Mouse (Mus musculus) intestine, embryonic 14.5 days (tissue): ENCODE results near the gene Rps2. TPM values are rescaled to one million over a fixed set of nuclear protein-coding genes. Genes with fewer than 3 reads are reported as not detected.

ENCODE experiments used
- ATAC-seq: fragments of 200-750 bp; cut with Nextera tagmentation; replicated peaks from 2 replicates; pipeline ENCODE4 v1.8.0; 2017; ENCODE audit warnings: low read depth, moderate number of reproducible peaks, moderate TSS enrichment, moderate library complexity; ENCODE audit not compliant: low FRiP score, low TSS enrichment
- DNase-seq: peaks from one replicate; pipeline ENCODE4 v3.0.0-alpha.2; 2018; ENCODE audit warnings: low spot score
- H3K27ac ChIP-seq: fragments of 300-500 bp; sonication (generic); 2 replicates; pipeline ENCODE4 v1.5.1; 2014; ENCODE audit warnings: low read depth, mild to moderate bottlenecking, control low read depth
- H3K27me3 ChIP-seq: fragments of 300-500 bp; sonication (generic); replicated peaks from 2 replicates; pipeline ENCODE4 v1.6.1; 2014; ENCODE audit warnings: low read length, control low read depth; ENCODE audit not compliant: control insufficient read depth, insufficient read depth
- H3K36me3 ChIP-seq: fragments of 300-500 bp; sonication (generic); 2 replicates; pipeline ENCODE4 v1.6.1; 2014; ENCODE audit warnings: low read length, control low read depth; ENCODE audit not compliant: control insufficient read depth, insufficient read depth
- H3K4me1 ChIP-seq: fragments of 300-500 bp; sonication (generic); replicated peaks from 2 replicates; pipeline ENCODE4 v1.6.1; 2014; ENCODE audit warnings: low read length, control low read depth, mixed read lengths; ENCODE audit not compliant: control insufficient read depth, insufficient read depth
- H3K4me2 ChIP-seq: fragments of 300-500 bp; sonication (generic); 2 replicates; pipeline ENCODE4 v1.6.1; 2014; ENCODE audit warnings: low read length
- H3K4me3 ChIP-seq: fragments of 300-500 bp; sonication (generic); 2 replicates; pipeline ENCODE4 v1.5.1; 2014; ENCODE audit warnings: low read depth, low read length, control low read depth, mixed read lengths
- H3K9ac ChIP-seq: fragments of 300-500 bp; sonication (generic); 2 replicates; pipeline ENCODE4 v1.6.1; 2014; ENCODE audit warnings: mild to moderate bottlenecking, low read length
- H3K9me3 ChIP-seq: fragments of 300-500 bp; sonication (generic); 2 replicates; pipeline ENCODE4 v1.6.1; 2016; ENCODE audit warnings: low read length, control low read depth; ENCODE audit not compliant: control insufficient read depth
- WGBS: fragments of 180-500 bp; shearing (Covaris S2); extraction: QIAGEN DNeasy Blood & Tissue Kit; methylation state at CpG from one replicate; pipeline ENCODE4 v1.1.7; 2014; 5-methylcytosine and 5-hydroxymethylcytosine counted together
- polyA plus RNA-seq: library from polyadenylated mRNA; unstranded; fragments of >200 nt; fragmentation: Nextera tagmentation; extraction: Ambion mirVana; gene quantifications from 2 replicates; pipeline ENCODE4 v1.2.1, GENCODE M21; 2014

Rps2 gene
- polyA plus RNA-seq, 1 experiment from 2014 or later, result 1,859 TPM

- 82% methylated on average over 12 of the region's 12 CpGs for WGBS
- no peak overlapping the region for H3K9ac ChIP-seq
These were observed 14.5 kb downstream of the Rps2 start for GRCm38 (mm10) chr17:24732233-24732935.

GRCm38 (mm10) chr17:24733434-24734050, 15.6 kb downstream of the Rps2 start:
- H3K4me1 ChIP-seq, result peaks cover 7% of the 10 kb centered on the region; the same call in 1 of the 2 replicates
- WGBS, result 91% methylated on average over 21 of the region's 21 CpGs

More at GRCm38 (mm10) chr17:24732233-24732935, 14.5 kb downstream of the Rps2 start:
- no peak overlapping the region for H3K4me2 ChIP-seq
- ATAC-seq (no peak), DNase-seq (no peak)
- no peak overlapping the region for H3K4me3 ChIP-seq
- no peak overlapping the region for H3K27ac ChIP-seq
- H3K27me3 ChIP-seq, result no peaks in the 10 kb centered on the region
- no peaks in the 10 kb centered on the region for H3K9me3 ChIP-seq
- no peaks in the 10 kb centered on the region for H3K36me3 ChIP-seq
- H3K4me1 ChIP-seq, result peaks cover 4% of the 10 kb centered on the region; the same call in 1 of the 2 replicates

GRCm38 (mm10) chr17:24734513-24734912, 16.6 kb downstream of the Rps2 start:
- H3K4me3 ChIP-seq, result no peak overlapping the region
- H3K4me1 ChIP-seq, result peaks cover 7% of the 10 kb centered on the region; the same call in 1 of the 2 replicates
- ATAC-seq, result no peak
- no peak overlapping the region for H3K4me2 ChIP-seq
- no peaks in the 10 kb centered on the region for H3K9me3 ChIP-seq
- no peak overlapping the region for H3K27ac ChIP-seq
- no peaks in the 10 kb centered on the region for H3K36me3 ChIP-seq
- H3K27me3 ChIP-seq, result no peaks in the 10 kb centered on the region
- DNase-seq, result no peak
- H3K9ac ChIP-seq, result no peak overlapping the region
- 90% methylated on average over 1 of the region's 1 CpGs for WGBS

More at GRCm38 (mm10) chr17:24733434-24734050, 15.6 kb downstream of the Rps2 start:
- H3K36me3 ChIP-seq, result no peaks in the 10 kb centered on the region
- H3K9ac ChIP-seq, result no peak overlapping the region
- DNase-seq, result no peak
- ATAC-seq, result no peak
- no peaks in the 10 kb centered on the region for H3K27me3 ChIP-seq
- H3K27ac ChIP-seq, result no peak overlapping the region
- H3K9me3 ChIP-seq, result no peaks in the 10 kb centered on the region
- no peak overlapping the region for H3K4me2 ChIP-seq
- no peak overlapping the region for H3K4me3 ChIP-seq

- Histone ChIP-seq H3K27me3 (no peaks in the 10 kb centered on the region), H3K9me3 (no peaks in the 10 kb centered on the region), H3K4me1 (peaks cover 7% of the 10 kb centered on the region; the same call in 1 of the 2 replicates), H3K4me3 (no peak overlapping the region), H3K4me2 (peak overlapping the region; percentile 82), H3K27ac (peak overlapping the region; percentile 60; the same call in 1 of the 2 replicates), H3K9ac (no peak overlapping the region), H3K36me3 (0 out of 2 replicates have a peak, but pooled peaks cover 4% of the 10 kb centered on the region)
- no peak for ATAC-seq
- no peak for DNase-seq
- WGBS, result 92% methylated on average over 7 of the region's 7 CpGs
These were observed 17.5 kb downstream of the Rps2 start for GRCm38 (mm10) chr17:24735446-24735845.

- Histone ChIP-seq H3K4me1 (peaks cover 7% of the 10 kb centered on the region; the same call in 1 of the 2 replicates), H3K4me3 (peak within 1 kb of the TSS; percentile 61), H3K9me3 (no peaks in the 10 kb centered on the region), H3K9ac (peak within 1 kb of the TSS; percentile 65), H3K27ac (peak within 1 kb of the TSS; percentile 60), H3K4me2 (peak within 1 kb of the TSS; percentile 82), H3K36me3 (peaks cover 9% of the 10 kb centered on the region; the same call in 1 of the 2 replicates), H3K27me3 (no peaks in the 10 kb centered on the region)
- WGBS, result 1% methylated on average over 29 of the region's 29 CpGs
- peak; percentile 94 for DNase-seq
- ATAC-seq, result peak; percentile 95
These were observed 18.6 kb downstream of the Rps2 start, which contains the start of gene Msrb1 for GRCm38 (mm10) chr17:24736330-24737051. Gene Msrb1 (plus strand): TSS chr17:24736642.

GRCm38 (mm10) chr17:24737135-24737810, 19.4 kb downstream of the Rps2 start:
- H3K27me3 ChIP-seq, result no peaks in the 10 kb centered on the region
- peak overlapping the region; percentile 82 for H3K4me2 ChIP-seq
- H3K36me3 ChIP-seq, result peaks cover 15% of the 10 kb centered on the region; the same call in 1 of the 2 replicates
- no peak for DNase-seq
- no peak overlapping the region for H3K27ac ChIP-seq
- H3K4me1 ChIP-seq, result peaks cover 7% of the 10 kb centered on the region; the same call in 1 of the 2 replicates
- WGBS, result 28% methylated on average over 8 of the region's 8 CpGs
- H3K9ac ChIP-seq, result peak overlapping the region; percentile 65
- no peak for ATAC-seq
- H3K4me3 ChIP-seq, result peak overlapping the region; percentile 61
- no peaks in the 10 kb centered on the region for H3K9me3 ChIP-seq

GRCm38 (mm10) chr17:24738238-24738637, 20.3 kb downstream of the Rps2 start:
- H3K4me1 ChIP-seq, result peaks cover 7% of the 10 kb centered on the region; the same call in 1 of the 2 replicates
- no peak overlapping the region for H3K4me2 ChIP-seq
- 82% methylated on average over 4 of the region's 4 CpGs for WGBS
- H3K9me3 ChIP-seq, result no peaks in the 10 kb centered on the region
- no peak for DNase-seq
- H3K27me3 ChIP-seq, result no peaks in the 10 kb centered on the region
- no peak overlapping the region for H3K9ac ChIP-seq
- no peak overlapping the region for H3K4me3 ChIP-seq
- ATAC-seq, result no peak
- peaks cover 15% of the 10 kb centered on the region; the same call in 1 of the 2 replicates for H3K36me3 ChIP-seq
- no peak overlapping the region for H3K27ac ChIP-seq

- no peaks in the 10 kb centered on the region for H3K27me3 ChIP-seq
- H3K4me1 ChIP-seq, result peaks cover 7% of the 10 kb centered on the region; the same call in 1 of the 2 replicates
- no peak overlapping the region for H3K9ac ChIP-seq
- no peak for ATAC-seq
- H3K27ac ChIP-seq, result no peak overlapping the region
- DNase-seq, result no peak
- WGBS, result 73% methylated on average over 8 of the region's 8 CpGs
- H3K9me3 ChIP-seq, result no peaks in the 10 kb centered on the region
- H3K4me2 ChIP-seq, result no peak overlapping the region
- H3K4me3 ChIP-seq, result no peak overlapping the region
- peaks cover 15% of the 10 kb centered on the region; the same call in 1 of the 2 replicates for H3K36me3 ChIP-seq
These were observed 22.0 kb downstream of the Rps2 start for GRCm38 (mm10) chr17:24739926-24740325.
